Mouse (Mus musculus) heart, embryonic 12.5 days (tissue): Measurements from ENCODE around the gene Acbd5. TPM values are rescaled to one million over a fixed set of nuclear protein-coding genes. Genes with fewer than 3 reads are reported as not detected.
A peak's percentile ranks its signal among the peaks of the same experiment; 100 is the strongest.

ENCODE experiments used
- ATAC-seq: fragments of 200-750 bp; cut with Nextera tagmentation; 2 replicates; pipeline ENCODE4 v1.8.0; 2017; ENCODE audit warnings: moderate TSS enrichment, moderate library complexity; ENCODE audit not compliant: insufficient number of reproducible peaks, low FRiP score
- H3K27ac ChIP-seq: fragments of 300-500 bp; sonication (generic); 2 replicates; pipeline ENCODE4 v1.5.1; 2016; ENCODE audit warnings: mild to moderate bottlenecking, moderate library complexity; ENCODE audit not compliant: poor library complexity, severe bottlenecking
- H3K27me3 ChIP-seq: fragments of 300-500 bp; sonication (generic); replicated peaks from 2 replicates; pipeline ENCODE4 v1.6.1; 2016; ENCODE audit warnings: mild to moderate bottlenecking, moderate library complexity
- H3K36me3 ChIP-seq: fragments of 300-500 bp; sonication (generic); 2 replicates; pipeline ENCODE4 v1.6.1; 2016; ENCODE audit warnings: mild to moderate bottlenecking, moderate library complexity
- H3K4me1 ChIP-seq: fragments of 300-500 bp; sonication (generic); replicated peaks from 2 replicates; pipeline ENCODE4 v1.6.1; 2016; ENCODE audit warnings: mild to moderate bottlenecking
- H3K4me2 ChIP-seq: fragments of 300-500 bp; sonication (generic); 2 replicates; pipeline ENCODE4 v1.6.1; 2016; ENCODE audit warnings: mild to moderate bottlenecking, moderate library complexity
- H3K4me3 ChIP-seq: fragments of 300-500 bp; sonication (generic); 2 replicates; pipeline ENCODE4 v1.5.1; 2016; ENCODE audit warnings: mild to moderate bottlenecking
- H3K9ac ChIP-seq: fragments of 300-500 bp; sonication (generic); 2 replicates; pipeline ENCODE4 v1.6.1; 2016; ENCODE audit warnings: mild to moderate bottlenecking, moderate library complexity
- H3K9me3 ChIP-seq: fragments of 300-500 bp; sonication (generic); replicated peaks from 2 replicates; pipeline ENCODE4 v1.6.1; 2016; ENCODE audit warnings: mild to moderate bottlenecking, moderate library complexity
- WGBS: fragments of 180-500 bp; shearing (Covaris S2); methylation state at CpG from one replicate; pipeline ENCODE4 v1.1.7; 2016; 5-methylcytosine and 5-hydroxymethylcytosine counted together
- polyA plus RNA-seq: library from polyadenylated mRNA; unstranded; fragments of >200 nt; fragmentation: Nextera tagmentation; extraction: Ambion mirVana; gene quantifications from 2 replicates; pipeline ENCODE4 v1.2.1, GENCODE M21; 2016

Gene Acbd5
- 32.7 and 33.7 TPM in 2 replicates for polyA plus RNA-seq

GRCm38 (mm10) chr2:23067552-23068369 is at the start of gene Acbd5:
TSS of gene Acbd5 (plus strand) at chr2:23068167.
- WGBS, result 3% methylated on average over 34 of the region's 34 CpGs
- Histone ChIP-seq H3K27ac (peak within 1 kb of the TSS; percentile 94), H3K4me2 (peak within 1 kb of the TSS; percentile 77), H3K9ac (peak within 1 kb of the TSS; percentile 84), H3K9me3 (no peaks in the 10 kb centered on the region), H3K4me1 (no peaks in the 10 kb centered on the region), H3K4me3 (peak within 1 kb of the TSS; percentile 64), H3K36me3 (peaks cover 7% of the 10 kb centered on the region; the same call in 1 of the 2 replicates), H3K27me3 (no peaks in the 10 kb centered on the region)
- peak; percentile 94 for ATAC-seq

DNA sequence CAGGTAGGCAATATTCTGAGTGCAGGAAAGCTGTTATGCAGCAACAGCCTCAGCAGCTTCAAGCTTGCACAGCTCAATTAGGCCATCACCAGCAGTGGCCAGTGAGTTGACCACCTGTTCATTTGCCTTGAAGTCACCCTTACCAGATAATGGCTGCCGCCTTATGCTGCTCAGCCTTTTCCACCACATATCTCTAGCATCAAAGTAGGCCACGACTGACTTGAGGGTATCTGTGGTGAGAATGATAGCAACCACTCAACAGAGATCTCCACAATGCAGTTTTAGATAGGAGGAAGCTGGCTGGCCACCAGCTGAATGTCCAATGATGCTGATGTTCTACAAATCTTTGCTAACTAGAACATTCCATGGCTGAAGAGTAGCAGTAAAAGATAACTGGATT is 48.8 kb upstream of the Acbd5 start:
- no peak for ATAC-seq
- WGBS, result 76% methylated on average over 2 of the region's 2 CpGs
- peaks cover 26% of the 10 kb centered on the region for H3K4me1 ChIP-seq
- H3K9me3 ChIP-seq, result no peaks in the 10 kb centered on the region
- no peak overlapping the region for H3K9ac ChIP-seq
- H3K36me3 ChIP-seq, result peaks cover 3% of the 10 kb centered on the region; the same call in 1 of the 2 replicates
- no peak overlapping the region for H3K27ac ChIP-seq
- H3K27me3 ChIP-seq, result no peaks in the 10 kb centered on the region
- no peak overlapping the region for H3K4me2 ChIP-seq
- H3K4me3 ChIP-seq, result no peak overlapping the region

DNA sequence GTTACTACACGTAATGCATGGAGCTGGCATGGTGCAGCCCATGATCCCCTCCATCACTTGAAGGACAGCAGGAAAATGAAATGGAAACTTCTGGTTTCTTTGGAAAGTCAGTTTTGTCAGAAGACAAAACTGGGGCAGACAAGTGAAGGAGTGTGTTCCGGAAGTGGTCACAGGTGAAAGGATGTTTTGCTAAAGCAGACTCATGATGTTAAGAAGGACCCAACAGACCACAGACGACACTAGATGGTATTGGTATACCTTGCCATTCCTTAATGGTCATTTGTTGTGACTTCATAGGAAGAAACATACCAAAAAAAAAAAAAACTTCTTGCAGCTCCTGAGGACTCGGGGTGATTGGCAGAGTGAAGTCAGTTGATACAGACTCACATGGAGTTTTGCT is 46.6 kb upstream of the Acbd5 start:
- Histone ChIP-seq H3K4me2 (no peak overlapping the region), H3K4me3 (no peak overlapping the region), H3K27me3 (no peaks in the 10 kb centered on the region), H3K4me1 (peaks cover 20% of the 10 kb centered on the region), H3K27ac (peak overlapping the region; percentile 11; the same call in 1 of the 2 replicates), H3K9me3 (no peaks in the 10 kb centered on the region), H3K9ac (no peak overlapping the region), H3K36me3 (peaks cover 3% of the 10 kb centered on the region; the same call in 1 of the 2 replicates)
- 82% methylated on average over 4 of the region's 4 CpGs for WGBS
- ATAC-seq, result no peak

GRCm38 (mm10) chr2:23021721-23022120 is 46.2 kb upstream of the Acbd5 start:
- WGBS, result 40% methylated on average over 4 of the region's 4 CpGs
- Histone ChIP-seq H3K9me3 (no peaks in the 10 kb centered on the region), H3K4me1 (peaks cover 20% of the 10 kb centered on the region), H3K27ac (peak overlapping the region; percentile 11; the same call in 1 of the 2 replicates), H3K4me3 (no peak overlapping the region), H3K27me3 (no peaks in the 10 kb centered on the region), H3K36me3 (peaks cover 3% of the 10 kb centered on the region; the same call in 1 of the 2 replicates), H3K9ac (no peak overlapping the region), H3K4me2 (no peak overlapping the region)
- ATAC-seq, result peak; percentile 84

GRCm38 (mm10) chr2:23023023-23023422 is 44.9 kb upstream of the Acbd5 start:
- Histone ChIP-seq H3K4me1 (peaks cover 25% of the 10 kb centered on the region), H3K9me3 (no peaks in the 10 kb centered on the region), H3K27ac (no peak overlapping the region), H3K36me3 (peaks cover 6% of the 10 kb centered on the region), H3K4me2 (no peak overlapping the region), H3K27me3 (no peaks in the 10 kb centered on the region), H3K4me3 (no peak overlapping the region), H3K9ac (no peak overlapping the region)
- no peak for ATAC-seq
- WGBS, result 84% methylated on average over 3 of the region's 3 CpGs

GRCm38 (mm10) chr2:23023714-23024282 is 44.2 kb upstream of the Acbd5 start:
- peaks cover 6% of the 10 kb centered on the region for H3K36me3 ChIP-seq
- no peak for ATAC-seq
- no peak overlapping the region for H3K9ac ChIP-seq
- no peaks in the 10 kb centered on the region for H3K9me3 ChIP-seq
- peaks cover 25% of the 10 kb centered on the region for H3K4me1 ChIP-seq
- no peaks in the 10 kb centered on the region for H3K27me3 ChIP-seq
- no peak overlapping the region for H3K27ac ChIP-seq
- 85% methylated on average over 4 of the region's 4 CpGs for WGBS
- H3K4me2 ChIP-seq, result no peak overlapping the region
- no peak overlapping the region for H3K4me3 ChIP-seq

DNA sequence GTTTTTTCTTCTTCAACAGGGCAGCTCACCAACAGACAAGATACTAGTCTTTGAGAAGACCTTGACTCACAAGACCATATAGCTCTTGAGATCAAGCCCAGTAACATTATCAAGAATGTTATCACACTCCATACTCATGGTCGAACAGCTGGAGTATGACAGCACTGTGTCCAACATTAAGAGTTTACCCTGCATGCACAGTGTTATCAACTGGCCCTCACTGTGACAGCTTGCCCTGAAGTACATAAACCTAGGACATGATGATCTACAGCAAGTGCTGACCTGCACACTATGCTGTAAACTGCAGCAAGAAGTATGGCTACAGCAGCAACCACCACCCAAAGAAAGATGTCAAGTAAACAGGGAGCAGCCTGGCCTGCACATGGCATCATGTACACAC is 41.6 kb upstream of the Acbd5 start:
- H3K9ac ChIP-seq, result no peak overlapping the region
- no peak for ATAC-seq
- no peak overlapping the region for H3K4me3 ChIP-seq
- peaks cover 4% of the 10 kb centered on the region; the same call in 1 of the 2 replicates for H3K9me3 ChIP-seq
- H3K27me3 ChIP-seq, result no peaks in the 10 kb centered on the region
- H3K4me1 ChIP-seq, result peaks cover 23% of the 10 kb centered on the region
- 23% methylated on average over 1 of the region's 1 CpGs for WGBS
- H3K4me2 ChIP-seq, result no peak overlapping the region
- 0 out of 2 replicates have a peak overlapping the region, but pooled peaks have one; percentile 29 for H3K27ac ChIP-seq
- peaks cover 15% of the 10 kb centered on the region for H3K36me3 ChIP-seq

DNA sequence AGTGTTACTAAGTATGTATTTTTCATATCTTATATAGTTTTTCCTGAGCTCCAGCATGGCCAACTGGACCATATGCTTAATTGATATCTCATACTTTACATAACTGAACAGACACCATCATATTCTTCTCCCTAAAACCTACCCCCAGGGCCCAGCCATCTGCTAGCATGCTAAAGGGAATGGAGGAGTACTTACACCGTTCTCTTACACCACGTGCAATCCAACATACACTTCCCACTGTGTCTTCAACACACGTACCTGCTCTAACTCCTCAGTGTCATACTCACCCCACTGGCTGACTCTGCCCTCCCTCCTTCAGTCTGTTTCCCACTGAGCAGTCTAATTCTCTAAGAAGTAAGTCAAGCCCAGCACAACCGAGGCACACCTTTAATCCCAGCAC is 39.1 kb upstream of the Acbd5 start:
- H3K27ac ChIP-seq, result no peak overlapping the region

DNA sequence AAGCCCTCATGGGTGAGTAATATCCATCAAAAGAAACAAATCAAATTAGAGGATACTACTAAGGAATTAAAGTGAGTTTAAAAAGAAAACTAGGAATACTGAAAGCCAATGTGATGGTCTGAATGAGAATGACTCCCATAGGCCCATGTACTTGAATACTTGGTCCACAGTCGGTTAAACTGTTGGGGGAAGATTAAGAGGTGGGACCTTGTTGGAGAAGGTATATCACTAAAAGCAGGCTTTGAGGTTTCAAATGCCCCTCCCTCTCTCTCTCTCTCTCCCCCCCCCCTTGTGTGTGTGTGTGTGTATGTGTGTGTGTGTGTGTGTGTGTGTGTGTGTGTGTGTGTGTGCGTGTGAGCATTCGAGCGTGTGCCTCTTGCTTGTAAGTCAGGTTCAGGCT is 37.3 kb upstream of the Acbd5 start:
- H3K27me3 ChIP-seq, result no peaks in the 10 kb centered on the region
- no peak overlapping the region for H3K9ac ChIP-seq
- no peak overlapping the region for H3K4me3 ChIP-seq
- peaks cover 4% of the 10 kb centered on the region; the same call in 1 of the 2 replicates for H3K9me3 ChIP-seq
- 95% methylated on average over 1 of the region's 4 CpGs for WGBS
- H3K27ac ChIP-seq, result no peak overlapping the region
- H3K36me3 ChIP-seq, result peaks cover 15% of the 10 kb centered on the region
- no peak for ATAC-seq
- peaks cover 19% of the 10 kb centered on the region for H3K4me1 ChIP-seq
- H3K4me2 ChIP-seq, result no peak overlapping the region

More for the DNA sequence above, 39.1 kb upstream of the Acbd5 start:
- no peak for ATAC-seq
- peaks cover 4% of the 10 kb centered on the region; the same call in 1 of the 2 replicates for H3K9me3 ChIP-seq
- H3K9ac ChIP-seq, result no peak overlapping the region
- H3K36me3 ChIP-seq, result peaks cover 15% of the 10 kb centered on the region
- 90% methylated on average over 4 of the region's 4 CpGs for WGBS
- H3K27me3 ChIP-seq, result no peaks in the 10 kb centered on the region
- H3K4me2 ChIP-seq, result no peak overlapping the region
- no peak overlapping the region for H3K4me3 ChIP-seq
- H3K4me1 ChIP-seq, result peaks cover 12% of the 10 kb centered on the region

DNA sequence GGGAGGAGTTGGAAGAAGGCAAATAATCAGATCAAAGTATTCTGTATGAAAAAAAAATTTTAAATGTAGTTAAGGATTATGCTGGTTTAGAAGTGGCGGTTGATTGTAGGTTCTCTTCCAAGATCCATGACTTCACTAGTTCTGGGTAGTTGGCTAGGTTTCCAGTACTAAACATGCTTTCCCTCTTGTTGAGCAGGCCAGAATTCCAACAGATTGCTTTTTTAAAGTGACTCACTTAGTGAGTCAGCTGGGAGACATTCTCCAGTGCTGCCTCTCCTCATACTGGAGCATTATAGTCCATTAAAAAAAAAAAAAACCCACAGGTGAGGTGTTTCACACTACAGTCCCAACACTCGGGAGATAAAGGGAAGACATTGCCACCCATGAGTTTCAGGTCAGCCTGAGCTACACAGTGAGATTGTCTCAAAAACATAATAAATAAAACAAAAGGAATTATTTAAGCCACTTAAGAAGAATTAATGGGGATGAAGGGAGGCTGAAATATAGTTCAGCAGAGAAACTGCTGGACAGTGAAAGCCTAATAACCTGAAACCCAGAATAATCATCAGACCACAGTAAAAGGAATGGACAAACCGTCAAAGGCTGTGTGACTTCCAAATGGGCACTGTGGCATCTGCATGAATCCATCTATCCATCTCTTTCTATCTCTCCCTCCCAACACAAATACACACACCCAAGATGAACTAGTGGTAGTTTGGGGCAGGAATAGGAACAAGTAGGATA is 33.1 kb upstream of the Acbd5 start:
- 80% methylated on average over 3 of the region's 3 CpGs for WGBS
- no peak overlapping the region for H3K9ac ChIP-seq
- no peaks in the 10 kb centered on the region for H3K27me3 ChIP-seq
- H3K4me1 ChIP-seq, result peaks cover 22% of the 10 kb centered on the region; the same call in 1 of the 2 replicates
- H3K9me3 ChIP-seq, result peaks cover 2% of the 10 kb centered on the region; the same call in 1 of the 2 replicates
- no peak overlapping the region for H3K4me3 ChIP-seq
- H3K4me2 ChIP-seq, result no peak overlapping the region
- peaks cover 10% of the 10 kb centered on the region for H3K36me3 ChIP-seq
- no peak overlapping the region for H3K27ac ChIP-seq
- ATAC-seq, result no peak

- peaks cover 22% of the 10 kb centered on the region; the same call in 1 of the 2 replicates for H3K4me1 ChIP-seq
- no peak for ATAC-seq
- no peak overlapping the region for H3K9ac ChIP-seq
- H3K27ac ChIP-seq, result no peak overlapping the region
- H3K4me3 ChIP-seq, result no peak overlapping the region
- H3K9me3 ChIP-seq, result no peaks in the 10 kb centered on the region
- H3K27me3 ChIP-seq, result no peaks in the 10 kb centered on the region
- no peak overlapping the region for H3K4me2 ChIP-seq
- H3K36me3 ChIP-seq, result peaks cover 6% of the 10 kb centered on the region
- 95% methylated on average over 1 of the region's 1 CpGs for WGBS
Observed at GRCm38 (mm10) chr2:23035467-23035866, 32.5 kb upstream of the Acbd5 start.
